Mouse (Mus musculus) brown adipose tissue, adult 24 weeks (tissue): Measurements from ENCODE around the gene Lkaaear1. TPM values are rescaled to one million over a fixed set of nuclear protein-coding genes. Genes with fewer than 3 reads are reported as not detected.
A peak's percentile ranks its signal among the peaks of the same experiment; 100 is the strongest.

Source experiments
- H3K27ac ChIP-seq: fragments of 200-500 bp; replicated peaks from 2 replicates; pipeline ENCODE4 v1.5.1; 2012; ENCODE audit warnings: low read depth, mild to moderate bottlenecking, low read length
- H3K4me1 ChIP-seq: fragments of 200-500 bp; 2 replicates; pipeline ENCODE4 v1.6.1; 2012; ENCODE audit warnings: low read length, mixed read lengths; ENCODE audit not compliant: control insufficient read depth, insufficient read depth, insufficient read length
- H3K4me3 ChIP-seq: fragments of 200-500 bp; 2 replicates; pipeline ENCODE4 v1.5.1; 2012; ENCODE audit warnings: low read depth, mild to moderate bottlenecking, low read length, moderate library complexity; ENCODE audit not compliant: insufficient read depth
- polyA plus RNA-seq: library from polyadenylated mRNA; stranded (reverse); fragments of >200 nt; gene quantifications from 2 replicates; pipeline ENCODE4 v1.2.4, GENCODE M21; 2012; ENCODE audit not compliant: missing spikeins, insufficient read depth, insufficient read length

The Lkaaear1 gene
- polyA plus RNA-seq, 1 experiment, result not detected

DNA sequence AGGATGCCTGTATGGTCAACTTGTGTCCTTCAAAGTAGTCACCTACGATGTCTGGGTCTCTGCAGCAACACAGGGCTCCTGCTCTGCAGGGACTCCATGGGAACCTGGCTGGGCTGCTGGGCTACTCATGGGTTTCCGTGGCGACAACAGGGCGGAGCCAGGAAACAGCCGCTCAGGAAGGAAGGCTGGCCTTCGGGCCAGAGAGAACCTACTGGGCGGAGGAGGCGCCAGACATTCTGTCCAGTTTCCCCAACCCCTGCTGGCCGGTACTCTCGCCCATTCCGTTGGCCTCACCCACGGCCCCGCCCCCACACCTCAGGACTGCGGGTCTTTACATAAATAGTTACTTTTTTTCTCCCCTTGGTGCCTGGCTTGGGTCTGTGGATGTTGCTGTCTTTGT lies 22.8 kb downstream of the Lkaaear1 start:
- Histone ChIP-seq H3K4me3 (peak overlapping the region; percentile 54), H3K27ac (peak overlapping the region; percentile 99), H3K4me1 (peaks cover 31% of the 10 kb centered on the region)

DNA sequence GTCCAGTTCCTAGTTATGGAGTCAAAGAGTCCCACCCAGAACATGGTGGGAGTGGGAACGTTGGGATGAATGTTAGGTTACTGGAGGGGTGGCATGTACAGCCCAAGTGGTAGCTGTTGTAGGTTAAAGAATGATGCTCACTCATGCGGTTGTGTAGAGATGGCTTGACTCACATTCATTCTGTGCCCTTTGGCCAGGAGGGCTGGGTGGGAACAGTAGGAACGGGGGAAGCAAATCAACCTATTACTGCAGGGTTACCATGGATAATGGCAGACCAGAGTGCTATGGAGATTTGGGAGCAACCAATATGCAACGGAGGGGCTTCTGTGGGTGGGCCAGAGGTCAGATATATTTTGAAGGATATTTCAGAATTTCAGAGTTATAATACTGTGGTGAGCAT lies 23.3 kb downstream of the Lkaaear1 start:
- Histone ChIP-seq H3K4me1 (peaks cover 31% of the 10 kb centered on the region), H3K4me3 (no peak overlapping the region), H3K27ac (peak overlapping the region; percentile 89)

DNA sequence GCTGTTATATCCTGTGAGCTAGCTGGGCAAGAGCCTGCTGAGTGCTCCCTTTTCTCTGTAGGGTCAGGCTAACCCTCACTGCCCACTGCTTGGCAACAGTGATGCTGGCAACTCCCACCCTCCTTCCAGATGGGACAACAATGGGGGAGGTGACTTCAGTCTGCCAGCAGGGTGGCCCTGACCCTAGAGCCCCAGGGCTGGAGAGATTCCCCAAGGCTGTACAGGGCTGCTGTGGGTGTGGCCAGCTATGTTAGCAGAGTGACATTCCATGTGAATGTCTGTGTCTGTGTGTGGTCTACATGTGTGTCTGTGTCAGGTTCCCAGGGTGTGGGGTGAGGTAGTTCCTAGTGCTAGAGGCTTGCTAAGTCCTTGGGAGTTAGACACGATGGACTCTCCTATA lies 24.7 kb downstream of the Lkaaear1 start:
- peak overlapping the region; percentile 89 for H3K27ac ChIP-seq
- peaks cover 29% of the 10 kb centered on the region for H3K4me1 ChIP-seq
- peak overlapping the region; percentile 1; the same call in 1 of the 2 replicates for H3K4me3 ChIP-seq

DNA sequence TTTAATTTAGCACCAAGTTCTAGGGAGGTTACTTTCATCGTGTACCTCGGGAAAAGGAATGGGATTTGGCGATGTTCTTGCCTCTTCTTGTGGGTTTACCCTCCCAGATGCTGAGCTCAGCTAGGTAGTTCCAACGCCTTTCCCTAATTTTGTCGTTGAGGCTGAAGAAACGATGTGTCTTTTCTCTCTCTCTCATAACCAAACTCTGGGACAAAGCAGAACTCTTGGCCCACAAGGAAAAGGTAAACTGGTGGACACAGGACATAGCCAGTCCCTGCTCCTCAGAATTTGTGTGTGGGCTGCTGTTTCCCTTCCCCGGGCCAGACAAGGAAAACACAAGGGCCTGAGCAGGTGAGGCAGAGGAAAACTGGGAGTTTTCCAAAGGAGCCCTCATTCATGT lies 26.3 kb downstream of the Lkaaear1 start:
- H3K4me3 ChIP-seq, result peak overlapping the region; percentile 76
- peak overlapping the region; percentile 89 for H3K27ac ChIP-seq
- H3K4me1 ChIP-seq, result peaks cover 25% of the 10 kb centered on the region

DNA sequence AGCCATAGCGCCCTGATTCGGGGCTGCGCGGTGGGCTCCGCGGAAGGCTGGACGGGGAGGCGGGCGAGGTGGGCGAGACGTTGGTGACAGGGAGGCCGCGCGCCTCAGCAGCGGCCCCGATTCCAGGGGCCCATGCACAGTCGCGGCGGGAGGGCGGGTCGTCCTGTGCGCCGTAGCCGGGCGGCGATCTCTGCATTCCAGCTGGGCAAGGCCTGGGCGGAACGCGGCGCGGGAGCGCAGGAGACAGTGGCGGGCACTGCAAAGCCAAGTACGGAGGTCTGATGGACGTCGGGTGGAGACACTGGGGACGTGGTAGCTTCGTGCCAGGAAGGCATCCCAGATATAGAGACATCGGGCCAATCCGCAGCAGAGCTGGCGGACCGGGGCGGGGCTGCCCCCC lies 26.9 kb downstream of the Lkaaear1 start, which contains the start of gene Sox18:
Gene Sox18 (minus strand): TSS at position 315 of the 400 bp plus-strand sequence.
- peak within 1 kb of the TSS; percentile 76 for H3K4me3 ChIP-seq
- peak within 1 kb of the TSS; percentile 89 for H3K27ac ChIP-seq

DNA sequence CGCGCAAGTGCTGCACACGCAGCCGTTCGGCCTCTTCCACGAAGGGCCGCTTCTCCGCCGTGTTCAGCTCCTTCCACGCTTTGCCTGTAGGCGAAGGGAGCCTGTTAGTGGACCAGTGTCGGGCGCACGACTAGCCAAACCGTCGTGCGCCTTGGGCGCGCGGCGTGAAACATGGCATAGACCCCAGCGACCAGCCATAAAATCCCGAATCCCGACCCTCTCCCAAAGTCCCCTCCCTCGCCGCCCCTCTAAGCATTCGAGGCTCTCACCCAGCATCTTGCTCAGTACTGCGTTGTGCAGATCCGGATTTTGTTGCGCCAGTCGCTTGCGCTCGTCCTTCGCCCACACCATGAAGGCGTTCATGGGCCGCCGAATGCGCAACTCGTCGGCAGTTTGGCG lies 27.3 kb downstream of the Lkaaear1 start:
- H3K4me1 ChIP-seq, result peaks cover 22% of the 10 kb centered on the region
- H3K27ac ChIP-seq, result peak overlapping the region; percentile 79
- peak overlapping the region; percentile 76 for H3K4me3 ChIP-seq

More for the DNA sequence above, 26.9 kb downstream of the Lkaaear1 start, which contains the start of gene Sox18:
- H3K4me1 ChIP-seq, result peaks cover 25% of the 10 kb centered on the region

DNA sequence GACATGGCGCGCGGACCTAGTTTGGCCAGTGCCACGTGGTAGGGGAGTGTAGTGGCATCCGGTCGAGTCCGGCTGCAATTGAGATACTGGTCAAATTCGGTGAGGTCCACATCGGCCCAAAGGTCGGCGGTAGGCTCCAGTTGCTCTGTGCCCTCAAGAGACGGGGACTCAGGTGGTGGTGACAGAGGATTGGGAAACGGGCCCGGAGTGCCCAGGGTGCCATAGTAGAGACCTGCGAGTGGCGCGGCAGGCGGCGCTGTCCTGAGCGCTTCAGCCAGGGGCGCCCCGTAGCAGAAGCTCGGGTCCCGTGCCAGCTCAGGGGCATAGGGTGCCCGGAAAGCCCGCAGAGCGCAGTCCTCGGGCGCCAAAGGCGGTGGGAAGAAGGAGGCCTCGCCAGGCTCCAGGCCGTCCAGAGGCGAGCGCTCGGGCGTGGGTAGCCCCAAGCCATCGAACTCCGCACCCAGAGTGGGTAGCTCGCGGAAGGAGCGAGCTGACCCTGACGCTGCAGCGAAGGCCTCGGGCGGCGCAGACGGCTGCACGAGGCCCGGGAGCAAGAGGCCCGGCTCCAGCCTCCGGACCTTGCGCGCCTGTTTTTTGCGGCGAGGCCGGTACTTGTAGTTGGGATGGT lies 27.8 kb downstream of the Lkaaear1 start:
- Histone ChIP-seq H3K4me1 (peaks cover 22% of the 10 kb centered on the region), H3K4me3 (peak overlapping the region; percentile 76), H3K27ac (peak overlapping the region; percentile 79)

DNA sequence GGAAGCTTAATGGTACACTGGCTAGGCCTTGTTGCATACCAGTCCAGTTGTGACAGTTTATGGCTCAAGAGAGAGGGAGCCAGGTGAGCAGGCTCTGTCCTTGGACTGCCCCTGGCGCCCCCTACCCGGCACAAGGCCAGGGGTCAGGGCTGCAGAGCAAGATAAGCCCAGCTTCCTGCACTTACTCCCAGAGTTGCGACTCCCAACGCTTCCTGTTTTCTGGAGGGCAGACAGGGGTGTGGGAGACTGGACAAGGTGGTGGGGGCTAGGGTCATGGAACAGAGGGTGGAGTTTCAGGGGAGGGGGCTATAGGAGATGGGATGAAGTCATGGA lies 35.0 kb downstream of the Lkaaear1 start:
- H3K4me3 ChIP-seq, result no peak overlapping the region
- H3K4me1 ChIP-seq, result peaks cover 20% of the 10 kb centered on the region
- H3K27ac ChIP-seq, result peak overlapping the region; percentile 93

DNA sequence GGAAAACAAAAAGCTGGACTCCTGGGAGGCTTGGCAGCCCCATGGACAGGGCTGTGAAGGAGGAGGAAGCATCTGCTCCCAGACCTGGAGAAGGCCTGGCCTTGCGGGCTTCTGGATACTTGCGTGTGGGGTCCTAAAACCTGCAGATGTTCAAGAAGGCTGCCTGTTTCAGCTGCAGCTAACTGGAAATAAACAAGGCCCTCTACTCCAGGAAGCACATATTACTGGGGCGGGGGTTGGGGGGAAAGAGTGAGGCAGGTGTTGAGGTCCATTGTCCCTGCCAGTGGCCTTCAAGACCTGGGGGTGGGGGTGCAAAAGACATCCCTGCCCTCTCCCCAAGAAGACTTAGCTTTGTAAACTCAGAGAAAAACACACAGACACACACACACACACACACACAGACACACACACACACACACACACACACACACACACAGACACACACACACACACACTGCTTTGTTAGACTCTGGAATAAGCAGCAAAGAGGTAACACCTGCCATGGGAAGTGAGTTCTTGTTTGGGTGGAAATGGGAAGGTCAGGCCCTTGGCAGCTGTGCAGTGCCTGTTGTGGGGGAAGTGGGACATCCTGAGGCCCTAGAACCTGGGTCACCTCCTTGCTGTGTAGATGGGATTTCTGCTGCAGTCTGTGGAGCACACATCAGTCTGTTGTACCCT lies 35.5 kb downstream of the Lkaaear1 start:
- H3K4me3 ChIP-seq, result no peak overlapping the region
- H3K4me1 ChIP-seq, result peaks cover 20% of the 10 kb centered on the region
- peak overlapping the region; percentile 93 for H3K27ac ChIP-seq

DNA sequence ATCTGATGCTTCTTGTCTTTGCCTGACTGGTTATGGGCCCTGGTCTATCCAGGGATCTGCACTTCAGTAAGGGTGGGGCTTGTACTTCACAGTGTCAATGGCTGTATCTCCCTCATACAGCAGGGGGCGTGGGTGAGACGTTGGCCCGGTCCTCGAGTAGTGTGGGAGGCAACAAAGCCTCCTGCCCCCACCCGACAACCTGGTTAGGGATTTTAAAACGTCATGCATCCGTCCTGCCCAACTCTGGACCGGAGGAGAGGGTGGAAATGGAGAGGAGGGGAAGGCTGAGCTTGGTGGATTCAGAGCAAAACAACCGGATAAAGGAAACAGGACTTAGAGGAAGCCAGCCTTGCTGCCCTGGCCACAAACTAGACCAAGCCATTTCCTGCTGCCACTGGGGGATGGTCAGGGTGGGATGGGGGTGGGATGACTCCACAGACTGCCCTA lies 38.6 kb downstream of the Lkaaear1 start:
- H3K27ac ChIP-seq, result peak overlapping the region; percentile 93
- H3K4me1 ChIP-seq, result peaks cover 20% of the 10 kb centered on the region
- no peak overlapping the region for H3K4me3 ChIP-seq

DNA sequence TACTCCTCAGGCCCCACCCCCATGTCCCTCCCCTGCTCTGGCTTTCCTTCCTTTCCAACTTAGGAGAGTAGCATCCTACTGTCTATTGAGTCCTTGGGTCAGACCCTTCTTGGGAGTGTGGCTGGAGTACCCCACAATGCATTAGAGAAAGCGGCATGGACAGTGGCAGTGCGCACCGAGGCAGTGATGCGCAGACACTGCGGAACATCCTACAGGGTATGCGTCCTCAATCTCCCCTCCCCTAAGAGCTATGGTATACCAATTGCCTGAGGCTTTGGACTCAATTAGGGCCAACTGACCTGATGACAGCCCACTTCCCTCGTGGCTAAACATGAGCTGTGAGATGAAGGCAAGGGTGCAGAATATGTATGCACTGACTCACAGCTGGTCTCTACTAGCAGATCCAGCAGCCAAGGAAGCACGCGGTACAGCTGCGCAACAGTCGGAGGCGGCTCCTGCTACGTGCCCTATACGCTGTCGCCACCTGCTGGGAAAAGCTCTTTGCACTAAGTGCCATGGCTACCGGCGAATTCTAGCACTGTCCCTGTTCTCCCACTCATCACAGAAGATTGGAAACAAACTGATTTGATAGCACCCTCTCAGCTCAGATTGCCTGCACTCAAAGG lies 39.2 kb downstream of the Lkaaear1 start:
- Histone ChIP-seq H3K4me1 (peaks cover 20% of the 10 kb centered on the region), H3K27ac (peak overlapping the region; percentile 71), H3K4me3 (no peak overlapping the region)

DNA sequence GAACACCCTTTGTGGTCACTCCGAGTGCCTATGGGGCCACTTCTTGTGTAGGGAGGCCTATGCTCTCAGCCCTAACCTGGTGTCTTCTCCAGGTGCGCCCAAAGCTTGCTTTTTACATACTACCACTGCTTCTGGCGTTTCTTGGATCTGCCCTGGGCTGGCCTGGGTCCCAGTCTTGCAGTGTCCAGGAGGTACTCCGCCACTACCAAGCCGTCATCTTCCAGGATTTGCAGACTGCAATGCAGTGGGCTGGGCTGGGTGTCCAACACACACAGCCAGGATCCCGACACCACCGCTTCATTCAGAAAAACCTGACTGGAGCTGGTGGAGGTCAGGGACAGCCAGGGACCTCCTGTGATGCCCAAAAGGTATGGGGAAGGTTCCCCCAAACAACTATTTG lies 39.7 kb downstream of the Lkaaear1 start:
- Histone ChIP-seq H3K4me3 (no peak overlapping the region), H3K27ac (peak overlapping the region; percentile 36), H3K4me1 (peaks cover 16% of the 10 kb centered on the region)

DNA sequence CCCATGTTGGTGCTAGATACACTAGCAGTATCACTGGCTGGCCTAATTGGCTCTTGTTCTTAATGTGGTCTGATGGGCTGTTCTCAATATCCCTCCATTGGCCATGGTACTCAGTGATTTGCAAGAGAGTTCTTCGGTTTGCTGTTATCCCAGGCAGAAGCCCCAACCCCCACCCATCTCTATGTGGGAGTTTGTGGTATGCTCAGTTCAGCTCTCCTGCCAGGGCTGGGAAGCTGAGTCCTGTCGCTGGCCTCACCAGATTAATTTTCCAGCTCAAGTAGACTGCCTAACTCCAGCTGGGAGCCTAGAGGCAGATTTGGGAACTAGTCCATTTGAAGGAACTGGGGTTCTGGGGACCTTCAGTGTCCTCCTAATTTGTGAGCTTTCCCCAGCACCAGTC lies 40.8 kb downstream of the Lkaaear1 start:
- H3K27ac ChIP-seq, result no peak overlapping the region
- H3K4me1 ChIP-seq, result peaks cover 16% of the 10 kb centered on the region
- H3K4me3 ChIP-seq, result no peak overlapping the region

DNA sequence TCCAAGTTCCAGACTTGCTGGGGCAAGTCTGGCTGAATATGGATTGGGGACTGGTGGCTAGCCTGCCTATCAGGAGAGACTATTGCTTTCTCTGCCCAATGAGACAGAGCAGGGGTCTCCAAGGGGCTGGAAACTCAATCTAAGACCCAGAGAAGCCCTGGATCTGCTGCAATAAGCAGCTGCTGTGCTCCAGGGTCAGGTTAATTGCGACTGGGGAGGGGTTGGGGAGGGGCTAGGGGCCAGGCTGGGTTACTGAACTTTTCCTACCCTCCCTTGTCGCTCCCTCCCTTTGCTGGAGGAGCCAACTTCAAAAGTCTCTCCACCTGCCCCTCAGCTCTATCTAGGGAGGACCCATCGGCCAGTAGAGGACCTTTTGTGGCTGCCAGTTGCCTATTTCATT lies 41.5 kb downstream of the Lkaaear1 start, which contains the start of gene Gm29797:
Gene Gm29797 (plus strand): TSS at position 301 of the 400 bp plus-strand sequence.
- H3K4me3 ChIP-seq, result no peak within 1 kb of the TSS
- no peak within 1 kb of the TSS for H3K27ac ChIP-seq
- H3K4me1 ChIP-seq, result peaks cover 12% of the 10 kb centered on the region

DNA sequence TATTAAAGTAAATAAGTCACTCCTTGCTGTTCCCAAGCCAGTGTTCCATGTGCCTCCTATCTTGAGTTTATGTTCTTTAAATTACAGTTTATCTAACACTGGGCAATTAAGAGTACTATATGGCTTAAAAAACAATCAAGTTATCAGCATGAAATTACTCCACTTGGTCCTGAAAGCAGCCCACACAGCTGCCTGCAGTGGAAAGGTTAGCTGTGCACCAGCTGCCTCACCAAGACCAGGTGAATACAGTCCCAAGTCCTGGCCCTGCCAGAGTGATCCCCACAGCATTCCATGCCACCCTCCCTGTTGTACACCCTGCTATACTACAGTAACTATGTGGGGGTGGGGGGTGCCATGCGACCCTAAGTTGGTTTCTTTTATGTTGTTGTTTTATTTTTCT lies 44.7 kb downstream of the Lkaaear1 start:
- Histone ChIP-seq H3K4me3 (no peak overlapping the region), H3K4me1 (no peaks in the 10 kb centered on the region), H3K27ac (no peak overlapping the region)
